Mouse (Mus musculus): ENCODE results near the gene Fam72a. TPM values are rescaled to one million over a fixed set of nuclear protein-coding genes. Genes with fewer than 3 reads are reported as not detected.
A peak's percentile ranks its signal among the peaks of the same experiment; 100 is the strongest.

The Fam72a gene
- 1.9 TPM for polyA plus RNA-seq (2012; fragmentation: generic; extraction: Trizol)

DNA sequence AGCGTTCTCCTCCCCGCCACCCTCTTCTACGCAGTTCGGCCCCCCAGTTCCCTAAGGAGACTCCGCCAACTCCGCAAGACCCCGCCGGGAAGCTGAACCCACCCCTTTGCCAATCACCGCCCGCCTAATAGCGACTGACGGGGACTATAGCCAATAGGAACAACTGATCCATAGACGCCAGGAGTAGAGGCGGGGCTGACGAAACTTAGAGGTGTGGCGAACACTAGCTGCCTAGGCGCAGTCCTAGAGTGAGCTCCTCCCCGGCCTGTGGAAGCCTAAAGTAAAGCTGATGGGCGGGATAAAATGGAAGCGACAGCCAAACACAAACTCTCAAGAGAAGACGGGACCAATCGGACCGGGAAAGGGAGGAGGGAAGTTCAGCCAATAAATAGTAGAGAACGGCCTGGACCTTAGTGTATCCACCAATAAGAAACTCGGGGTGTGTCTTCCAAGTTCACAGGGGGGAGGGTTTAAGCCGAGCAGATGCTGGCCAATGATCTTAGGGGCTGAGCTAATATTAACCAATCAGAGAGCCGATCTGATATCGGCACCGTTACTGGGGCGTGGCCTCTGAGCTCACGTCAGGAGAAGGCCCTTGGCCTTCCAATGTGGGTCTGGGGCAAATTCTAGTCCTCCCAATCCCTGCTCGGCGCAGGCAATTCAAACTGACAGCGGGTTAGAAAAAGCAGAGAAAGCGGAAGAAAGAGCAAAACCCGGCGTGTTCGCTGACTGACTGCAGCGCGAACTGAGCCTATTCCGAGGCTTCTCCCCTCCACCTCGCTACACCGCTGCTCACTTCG, at the start of gene Fam72a, which contains the start of gene Srgap2:
Gene Fam72a, plus strand, starts transcription at position 623 of the 800 bp plus-strand sequence.
Gene Srgap2, minus strand, starts transcription at position 72 of the 800 bp plus-strand sequence.
- H3ac ChIP-seq (ENCODE audit: control insufficient read depth, insufficient read length): peak within 1 kb of the TSS; percentile 59
- TF ChIP-seq POLR2A (IDR thresholded peaks at IDR 0.05; ENCODE audit: insufficient read length, low read depth) (peak; percentile 79), MYOD1 (IDR thresholded peaks at IDR 0.05; ENCODE audit: control insufficient read depth in 1 of 3, insufficient read length in 2 of 3, low read depth in 2 of 3) (no peak), E2F4 (IDR thresholded peaks at IDR 0.05; ENCODE audit: insufficient read depth) (peak; percentile 97), MYOG (IDR thresholded peaks at IDR 0.05; ENCODE audit: control insufficient read depth in 1 of 3, insufficient read depth in 1 of 3, insufficient read length in 2 of 3, low read depth in 2 of 3) (no peak), POLR2AphosphoS2 (IDR thresholded peaks at IDR 0.05; ENCODE audit: insufficient read length, low read depth) (peak; percentile 88)
- peaks cover 35% of the 10 kb centered on the region for H3K79me2 ChIP-seq (ENCODE audit: control insufficient read depth, insufficient read depth)
- no peaks in the 10 kb centered on the region for H3K27me3 ChIP-seq (ENCODE audit: control insufficient read depth, insufficient read depth, insufficient read length)
- H3K4me2 ChIP-seq (ENCODE audit: low read depth): peak within 1 kb of the TSS; percentile 99
- no peaks in the 10 kb centered on the region for H3K36me3 ChIP-seq (ENCODE audit: control insufficient read depth, insufficient read depth)
- H3K4me3 ChIP-seq: peak within 1 kb of the TSS; percentile 88

DNA sequence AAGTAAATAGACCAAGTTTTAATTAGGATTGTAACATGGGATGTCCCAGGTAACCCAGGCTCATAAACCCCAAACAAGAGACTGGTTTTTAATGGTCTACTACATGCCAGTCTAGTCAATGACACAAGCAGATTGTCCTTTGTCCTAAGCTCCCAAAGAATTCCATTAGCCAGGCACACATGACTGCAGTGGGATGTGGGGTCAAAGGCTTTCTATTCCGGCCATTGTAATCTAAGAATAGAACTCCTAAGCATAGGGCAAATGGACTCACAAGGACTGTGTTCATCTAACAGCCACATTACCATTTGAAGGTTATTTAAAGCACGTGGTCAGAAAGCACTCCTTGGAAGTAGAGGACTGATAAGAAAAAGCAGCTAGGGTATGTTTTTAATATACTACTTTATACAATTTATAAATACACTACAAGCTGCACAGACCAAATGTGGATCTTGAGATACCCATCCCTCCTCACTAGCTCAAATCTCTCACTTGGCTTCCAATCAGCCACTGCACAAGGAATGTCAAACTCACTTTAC, 48.9 kb upstream of the Fam72a start:
- Histone ChIP-seq H3K36me3 (ENCODE audit: control insufficient read depth, insufficient read depth) (no peaks in the 10 kb centered on the region), H3K27me3 (ENCODE audit: control insufficient read depth, insufficient read depth, insufficient read length) (no peaks in the 10 kb centered on the region), H3K4me2 (ENCODE audit: low read depth) (peak overlapping the region; percentile 24), H3ac (ENCODE audit: control insufficient read depth, insufficient read length) (no peak overlapping the region), H3K4me3 (no peak overlapping the region), H3K79me2 (ENCODE audit: control insufficient read depth, insufficient read depth) (peaks cover 55% of the 10 kb centered on the region)
- TF ChIP-seq TCF12 (IDR thresholded peaks at IDR 0.05; ENCODE audit: insufficient read depth, poor library complexity, severe bottlenecking) (no peak), USF1 (IDR thresholded peaks at IDR 0.05; ENCODE audit: low read depth) (peak; percentile 3), MAX (IDR thresholded peaks at IDR 0.05; ENCODE audit: low read depth) (no peak)

- Histone ChIP-seq H3K4me3 (no peak overlapping the region), H3K27me3 (ENCODE audit: control insufficient read depth, insufficient read depth, insufficient read length) (no peaks in the 10 kb centered on the region), H3K4me2 (ENCODE audit: low read depth) (no peak overlapping the region), H3K79me2 (ENCODE audit: control insufficient read depth, insufficient read depth) (peaks cover 62% of the 10 kb centered on the region), H3ac (ENCODE audit: control insufficient read depth, insufficient read length) (no peak overlapping the region), H3K36me3 (ENCODE audit: control insufficient read depth, insufficient read depth) (no peaks in the 10 kb centered on the region)
- TF ChIP-seq TCF3 (IDR thresholded peaks at IDR 0.05; ENCODE audit: insufficient read length, low read depth) (no peak), USF1 (IDR thresholded peaks at IDR 0.05; ENCODE audit: low read depth) (no peak), CEBPB (IDR thresholded peaks at IDR 0.05; ENCODE audit: insufficient read depth, poor library complexity, severe bottlenecking) (no peak), MYOG (IDR thresholded peaks at IDR 0.05; ENCODE audit: control insufficient read depth in 1 of 3, insufficient read depth in 1 of 3, insufficient read length in 2 of 3, low read depth in 2 of 3) (no peak), E2F4 (IDR thresholded peaks at IDR 0.05; ENCODE audit: insufficient read depth) (no peak), POLR2A (IDR thresholded peaks at IDR 0.05; ENCODE audit: insufficient read length, low read depth) (no peak), MYOD1 (IDR thresholded peaks at IDR 0.05; ENCODE audit: control insufficient read depth in 1 of 3, insufficient read length in 2 of 3, low read depth in 2 of 3) (no peak), SRF (IDR thresholded peaks at IDR 0.05; ENCODE audit: control insufficient read depth, insufficient read length, low read depth) (no peak), MAX (IDR thresholded peaks at IDR 0.05; ENCODE audit: low read depth) (no peak), TCF12 (IDR thresholded peaks at IDR 0.05; ENCODE audit: insufficient read depth, poor library complexity, severe bottlenecking) (no peak), REST (IDR thresholded peaks at IDR 0.05; ENCODE audit: insufficient read depth, insufficient read length) (no peak), POLR2AphosphoS2 (IDR thresholded peaks at IDR 0.05; ENCODE audit: insufficient read length, low read depth) (no peak)
These were observed 46.3 kb upstream of the Fam72a start for GRCm38 (mm10) chr1:131481391-131481790.

DNA sequence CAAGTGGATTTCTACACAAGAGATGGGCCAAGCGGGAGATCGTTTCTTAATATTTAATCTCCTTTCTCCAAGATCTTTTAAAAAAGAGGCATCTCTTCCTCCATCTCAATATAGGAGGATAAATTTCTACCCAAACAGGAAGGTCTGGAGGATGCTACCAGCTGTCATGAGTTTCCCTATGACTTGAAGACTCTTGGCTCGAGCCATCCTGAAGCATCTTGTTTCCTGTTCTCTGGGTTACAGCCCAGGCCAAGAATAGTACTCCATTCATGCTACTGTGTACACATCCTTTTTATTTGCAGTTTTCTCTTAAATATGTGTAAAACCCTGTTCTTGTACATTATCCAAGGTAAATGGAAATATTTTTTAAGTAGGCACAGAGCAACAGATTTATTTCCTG, 45.5 kb upstream of the Fam72a start:
- Histone ChIP-seq H3K79me2 (ENCODE audit: control insufficient read depth, insufficient read depth) (peaks cover 60% of the 10 kb centered on the region), H3K4me3 (no peak overlapping the region), H3K27me3 (ENCODE audit: control insufficient read depth, insufficient read depth, insufficient read length) (no peaks in the 10 kb centered on the region), H3ac (ENCODE audit: control insufficient read depth, insufficient read length) (no peak overlapping the region), H3K4me2 (ENCODE audit: low read depth) (no peak overlapping the region), H3K36me3 (ENCODE audit: control insufficient read depth, insufficient read depth) (no peaks in the 10 kb centered on the region)
- TF ChIP-seq REST (IDR thresholded peaks at IDR 0.05; ENCODE audit: insufficient read depth, insufficient read length) (no peak), POLR2AphosphoS2 (IDR thresholded peaks at IDR 0.05; ENCODE audit: insufficient read length, low read depth) (no peak), SRF (IDR thresholded peaks at IDR 0.05; ENCODE audit: control insufficient read depth, insufficient read length, low read depth) (no peak), E2F4 (IDR thresholded peaks at IDR 0.05; ENCODE audit: insufficient read depth) (no peak), MAX (IDR thresholded peaks at IDR 0.05; ENCODE audit: low read depth) (no peak), CEBPB (IDR thresholded peaks at IDR 0.05; ENCODE audit: insufficient read depth, poor library complexity, severe bottlenecking) (no peak), TCF3 (IDR thresholded peaks at IDR 0.05; ENCODE audit: insufficient read length, low read depth) (no peak), MYOD1 (IDR thresholded peaks at IDR 0.05; ENCODE audit: control insufficient read depth in 1 of 3, insufficient read length in 2 of 3, low read depth in 2 of 3) (no peak), USF1 (IDR thresholded peaks at IDR 0.05; ENCODE audit: low read depth) (no peak), MYOG (IDR thresholded peaks at IDR 0.05; ENCODE audit: control insufficient read depth in 1 of 3, insufficient read depth in 1 of 3, insufficient read length in 2 of 3, low read depth in 2 of 3) (no peak)

Measured in myocyte (in vitro differentiated cells).